Mouse (Mus musculus) telencephalon, adult 2 months (tissue): ENCODE results near the gene Fggy.
A peak's percentile ranks its signal among the peaks of the same experiment; 100 is the strongest.

Experiments used
- DNase-seq: peaks from one replicate; pipeline ENCODE4 v3.0.0-alpha.2; 2011; ENCODE audit warnings: low read depth, low spot score

Fggy gene

GRCm38 (mm10) chr4:95729142-95729826, 172.0 kb downstream of the Fggy start:
- no peak for DNase-seq

- no peak for DNase-seq
Measured at GRCm38 (mm10) chr4:95731110-95731509, 173.8 kb downstream of the Fggy start.

GRCm38 (mm10) chr4:95733397-95734249, 176.3 kb downstream of the Fggy start:
- peak; percentile 31 for DNase-seq

- DNase-seq, result no peak
Measured at GRCm38 (mm10) chr4:95735967-95736366, 178.7 kb downstream of the Fggy start.

- DNase-seq, result no peak
Measured at GRCm38 (mm10) chr4:95736674-95737073, 179.4 kb downstream of the Fggy start.

GRCm38 (mm10) chr4:95738179-95738578, 180.9 kb downstream of the Fggy start:
- DNase-seq, result no peak

GRCm38 (mm10) chr4:95738725-95739124, 181.4 kb downstream of the Fggy start:
- DNase-seq, result no peak

- DNase-seq, result no peak
Measured at GRCm38 (mm10) chr4:95741115-95741734, 183.9 kb downstream of the Fggy start.

GRCm38 (mm10) chr4:95742986-95743385, 185.7 kb downstream of the Fggy start:
- DNase-seq, result peak; percentile 43

- DNase-seq, result no peak
Measured at GRCm38 (mm10) chr4:95746954-95747353, 189.6 kb downstream of the Fggy start.

- no peak for DNase-seq
Measured at GRCm38 (mm10) chr4:95747415-95748202, 190.3 kb downstream of the Fggy start.

- DNase-seq, result no peak
Measured at GRCm38 (mm10) chr4:95750186-95750585, 192.9 kb downstream of the Fggy start.

GRCm38 (mm10) chr4:95752538-95753188, 195.4 kb downstream of the Fggy start:
- DNase-seq, result no peak

GRCm38 (mm10) chr4:95759027-95759731, 201.9 kb downstream of the Fggy start:
- DNase-seq, result no peak

- no peak for DNase-seq
Measured at GRCm38 (mm10) chr4:95765359-95765758, 208.1 kb downstream of the Fggy start.

GRCm38 (mm10) chr4:95770469-95770868, 213.2 kb downstream of the Fggy start:
- no peak for DNase-seq

GRCm38 (mm10) chr4:95771542-95771941, 214.2 kb downstream of the Fggy start:
- DNase-seq, result no peak

- no peak for DNase-seq
Measured at GRCm38 (mm10) chr4:95771945-95772344, 214.6 kb downstream of the Fggy start.

- DNase-seq, result no peak
Measured at GRCm38 (mm10) chr4:95772663-95773062, 215.4 kb downstream of the Fggy start.

GRCm38 (mm10) chr4:95775574-95775973, 218.3 kb downstream of the Fggy start:
- no peak for DNase-seq
